In the genomic region with DNA sequence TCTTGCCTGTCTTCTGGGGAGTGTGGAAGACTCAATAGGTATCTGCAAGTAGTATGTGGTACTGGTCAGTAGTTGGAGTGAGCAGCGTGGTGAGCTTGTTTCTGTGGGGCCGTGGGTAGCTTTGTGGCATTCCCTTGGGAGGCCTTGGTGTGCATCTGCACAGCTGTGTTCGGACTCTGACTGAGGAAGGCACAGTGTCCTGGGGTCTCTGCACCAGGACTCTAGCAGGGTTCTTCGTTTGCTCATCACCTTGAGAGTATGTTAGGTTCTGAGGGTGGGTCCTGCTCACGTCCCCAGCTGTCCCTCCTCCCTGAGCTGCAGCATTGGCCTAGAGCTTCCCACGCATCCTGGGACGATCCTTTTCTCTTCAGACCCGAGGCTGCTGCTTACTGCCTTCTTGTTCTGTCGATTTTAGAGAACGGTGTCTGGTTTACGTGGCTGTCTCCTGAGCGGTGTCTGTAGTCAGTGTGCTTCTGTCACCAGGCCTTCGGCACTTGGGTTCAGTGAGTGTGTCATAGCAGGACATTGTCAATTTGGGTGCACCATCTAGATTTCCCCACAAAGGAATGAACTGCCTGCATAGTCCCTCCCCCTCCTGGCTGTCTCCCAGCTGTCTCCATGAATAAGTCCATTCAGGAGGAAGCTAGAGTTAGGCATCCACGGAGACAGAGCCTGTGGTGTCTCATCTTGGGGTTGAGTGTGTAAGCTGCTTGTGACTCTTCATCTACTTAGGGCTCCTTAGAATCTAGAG, we compare ENCODE assay signal across 11 mouse cellular contexts. TPM values are rescaled to one million over a fixed set of nuclear protein-coding genes. Genes with fewer than 3 reads are reported as not detected.
DNase-seq lines count a peak whose midpoint lies in the region; ATAC-seq and TF ChIP-seq lines count a peak whose summit lies in the region.
"Had no signal": no experiment of that assay in that cellular context is flagged by ENCODE, and none has a peak within 500 bp of the region (broad histone marks: within the 10 kb centered on the region; RNA-seq: fewer than 3 reads in every experiment).

No protein-coding gene starts in this region.

- H3K36me3 ChIP-seq in heart, adult 2 months (ENCODE audit: control insufficient read depth, insufficient read depth, low read length) = peaks cover 6% of the 10 kb centered on the region
- peaks cover 5% of the 10 kb centered on the region; the same call in 1 of the 2 replicates for H3K36me3 ChIP-seq in stomach, embryonic 16.5 days (ENCODE audit: control insufficient read depth, insufficient read depth, low read length)
- H3K36me3 ChIP-seq in stomach, postnatal 0 days (ENCODE audit: control insufficient read depth, insufficient read depth, low read length) = peaks cover 7% of the 10 kb centered on the region

- no peak overlapping the region for H3K4me3 ChIP-seq in heart, adult 2 months
- no peak overlapping the region for H3K4me3 ChIP-seq in stomach, embryonic 16.5 days (replicated peaks; ENCODE audit: low read length)
- H3K4me3 ChIP-seq in stomach, postnatal 0 days (ENCODE audit: low read depth, low read length) = no peak overlapping the region
- H3K4me3 ChIP-seq: lung, embryonic 15.5 days; stomach, embryonic 15.5 days had no signal

- peaks cover 5% of the 10 kb centered on the region for H3K4me1 ChIP-seq in heart, adult 2 months (ENCODE audit: control insufficient read depth, insufficient read depth, low read length)
- H3K4me1 ChIP-seq in stomach, embryonic 16.5 days (ENCODE audit: control insufficient read depth, insufficient read depth, low read length) = no peaks in the 10 kb centered on the region
- no peaks in the 10 kb centered on the region for H3K4me1 ChIP-seq in stomach, postnatal 0 days (replicated peaks; ENCODE audit: control insufficient read depth, insufficient read depth)
- H3K4me1 ChIP-seq: stomach, embryonic 15.5 days had no signal

- H3K9ac ChIP-seq in heart, adult 2 months (ENCODE audit: low read depth, low read length) = no peak overlapping the region
- no peak overlapping the region for H3K9ac ChIP-seq in stomach, embryonic 16.5 days (ENCODE audit: low read length)
- no peak overlapping the region for H3K9ac ChIP-seq in stomach, postnatal 0 days (ENCODE audit: low read length)
- H3K9ac ChIP-seq: lung, embryonic 15.5 days; stomach, embryonic 15.5 days had no signal

- peak; percentile 81 for DNase-seq in heart, adult 11 months
- DNase-seq in heart, adult 2 months = no peak
- no peak for DNase-seq in stomach, postnatal 0 days (ENCODE audit: low spot score)
- DNase-seq in layer of hippocampus, adult 9-11 months = peak; percentile 82
- no peak for DNase-seq in MN1 (ENCODE audit: low spot score)
- no peak for DNase-seq in spleen, postnatal 14 days (ENCODE audit: low spot score in 2 of 2)
- DNase-seq in gastrocnemius, postnatal 25 days = no peak

- ATAC-seq in stomach, embryonic 16.5 days (ENCODE audit: insufficient read depth, low FRiP score) = 0 out of 2 replicates have a peak, but pooled peaks have one; percentile 37
- ATAC-seq in stomach, postnatal 0 days (ENCODE audit: low FRiP score, low TSS enrichment) = no peak

- WGBS in heart, adult 2 months = 47% methylated on average over 14 of the region's 14 CpGs
- 80% methylated on average over 14 of the region's 14 CpGs for WGBS in stomach, embryonic 16.5 days
- WGBS in stomach, postnatal 0 days = 79% methylated on average over 14 of the region's 14 CpGs

- H3K27ac ChIP-seq in heart, adult 2 months = no peak overlapping the region
- H3K27ac ChIP-seq in stomach, embryonic 16.5 days (ENCODE audit: low read length) = no peak overlapping the region
- no peak overlapping the region for H3K27ac ChIP-seq in stomach, postnatal 0 days (replicated peaks)
- H3K27ac ChIP-seq: lung, embryonic 15.5 days; stomach, embryonic 15.5 days had no signal

- H3K27me3 ChIP-seq in heart, adult 2 months (ENCODE audit: control insufficient read depth, insufficient read depth, low read length) = no peaks in the 10 kb centered on the region
- no peaks in the 10 kb centered on the region for H3K27me3 ChIP-seq in stomach, embryonic 16.5 days (ENCODE audit: control insufficient read depth, insufficient read depth, low read length)
- H3K27me3 ChIP-seq in stomach, postnatal 0 days (ENCODE audit: control insufficient read depth, insufficient read depth, low read length) = no peaks in the 10 kb centered on the region
- H3K27me3 ChIP-seq: lung, embryonic 15.5 days; stomach, embryonic 15.5 days had no signal

- no peak for TF ChIP-seq EP300 in heart, adult 2 months (IDR thresholded peaks at IDR 0.05; ENCODE audit: insufficient read depth, low read depth, low read length)
- no peak for TF ChIP-seq EP300 in stomach, postnatal 0 days (optimal IDR thresholded peaks at IDR 0.05)

- H3K9me3 ChIP-seq in stomach, embryonic 16.5 days (replicated peaks; ENCODE audit: control insufficient read depth, low read length) = no peaks in the 10 kb centered on the region
- H3K9me3 ChIP-seq in stomach, postnatal 0 days (ENCODE audit: control insufficient read depth, low read length) = no peaks in the 10 kb centered on the region
- H3K9me3 ChIP-seq: lung, embryonic 15.5 days; stomach, embryonic 15.5 days had no signal

- peaks cover 3% of the 10 kb centered on the region; the same call in 1 of the 2 replicates for H3K79me2 ChIP-seq in heart, adult 2 months (replicated peaks; ENCODE audit: control insufficient read depth, insufficient read depth, low read length)

- no peak overlapping the region for H3K4me2 ChIP-seq in stomach, embryonic 16.5 days (ENCODE audit: low read depth, low read length)
- no peak overlapping the region for H3K4me2 ChIP-seq in stomach, postnatal 0 days (replicated peaks; ENCODE audit: low read depth)
- H3K4me2 ChIP-seq: lung, embryonic 15.5 days; stomach, embryonic 15.5 days had no signal

- intact Hi-C loops in heart, adult 2 months (cut with DNase I) = no loop called here

- no peak for TF ChIP-seq POLR2A in heart, adult 2 months (IDR thresholded peaks at IDR 0.05; ENCODE audit: insufficient read depth, low read depth, low read length)

- TF ChIP-seq CTCF in heart, adult 2 months (IDR thresholded peaks at IDR 0.05) = no peak
- no peak for TF ChIP-seq CTCF in stomach, postnatal 0 days (IDR thresholded peaks at IDR 0.05; ENCODE audit: low read depth)

RNA-seq across cellular contexts. Expression of a gene that starts 42.4 kb away (rescaled TPM):
- not detected for total RNA-seq in heart, adult 2 months (2021)
- 0.38 TPM in 1 of 2 replicates, not detected in the other for polyA plus RNA-seq in heart, adult 2 months (2012; rRNA removed)
- polyA plus RNA-seq in stomach, embryonic 16.5 days (2015; fragmentation: Nextera tagmentation; extraction: Ambion mirVana) = not detected in 2 replicates
- not detected in 2 replicates for polyA plus RNA-seq in stomach, postnatal 0 days (2015; fragmentation: Nextera tagmentation; extraction: Ambion mirVana)
- not detected for total RNA-seq in gastrocnemius, postnatal 25 days (2021)
- total RNA-seq: common myeloid progenitor, adult 5-6 weeks had no signal
- polyA plus RNA-seq: lung, embryonic 15.5 days; stomach, embryonic 15.5 days had no signal

Comparison
In these comparisons a context has a peak if more than half of its experiments do, and no peak if none do; other contexts are left out.
1. DNase-seq: peak in heart, adult 11 months (single experiment) and layer of hippocampus, adult 9-11 months (single experiment); none in heart, adult 2 months (0 of 2), stomach, postnatal 0 days (single experiment), MN1 (single experiment), spleen, postnatal 14 days (0 of 2) and gastrocnemius, postnatal 25 days (single experiment).